Mouse (Mus musculus) E14TG2a.4 (cell line): ENCODE measurements at regions not wholly inside any gene's neighbourhood (a gene's known extent, or its start where the extent isn't known, plus 50 kb on each side); places are given as distances from the start of the nearest gene placed in this dataset.
"Not testable (repeated sequence)": the region's sequence is repeated elsewhere in the genome, so short reads cannot be mapped to it uniquely, and the experiment has no call there.

Source experiments
- H3K27me3 ChIP-seq: 2 replicates; pipeline ENCODE4 v1.6.1; 2014; ENCODE audit warnings: low read length, control low read depth; ENCODE audit not compliant: insufficient read depth
- H3K36me3 ChIP-seq: 2 replicates; pipeline ENCODE4 v1.6.1; 2014; ENCODE audit warnings: low read length, control low read depth; ENCODE audit not compliant: insufficient read depth
- H3K4me1 ChIP-seq: replicated peaks from 2 replicates; pipeline ENCODE4 v1.6.1; 2014; ENCODE audit warnings: low read depth, low read length, control low read depth
- H3K4me3 ChIP-seq: replicated peaks from 2 replicates; pipeline ENCODE4 v1.5.1; 2014; ENCODE audit warnings: mild to moderate bottlenecking, low read length
- H3K9me3 ChIP-seq: 2 replicates; pipeline ENCODE4 v1.6.1; 2014; ENCODE audit warnings: low read length, control low read depth
- CTCF ChIP-seq: conservative IDR thresholded peaks from 2 replicates; pipeline ENCODE4 v1.5.1; 2014; ENCODE audit warnings: low read length
- NANOG ChIP-seq: IDR thresholded peaks from 2 replicates; pipeline ENCODE4 v1.6.1; 2014; ENCODE audit warnings: borderline replicate concordance, low read length, mixed read lengths
- POU5F1 ChIP-seq: IDR thresholded peaks from 2 replicates; pipeline ENCODE4 v1.6.1; 2014; ENCODE audit warnings: low read length, borderline replicate concordance

DNA sequence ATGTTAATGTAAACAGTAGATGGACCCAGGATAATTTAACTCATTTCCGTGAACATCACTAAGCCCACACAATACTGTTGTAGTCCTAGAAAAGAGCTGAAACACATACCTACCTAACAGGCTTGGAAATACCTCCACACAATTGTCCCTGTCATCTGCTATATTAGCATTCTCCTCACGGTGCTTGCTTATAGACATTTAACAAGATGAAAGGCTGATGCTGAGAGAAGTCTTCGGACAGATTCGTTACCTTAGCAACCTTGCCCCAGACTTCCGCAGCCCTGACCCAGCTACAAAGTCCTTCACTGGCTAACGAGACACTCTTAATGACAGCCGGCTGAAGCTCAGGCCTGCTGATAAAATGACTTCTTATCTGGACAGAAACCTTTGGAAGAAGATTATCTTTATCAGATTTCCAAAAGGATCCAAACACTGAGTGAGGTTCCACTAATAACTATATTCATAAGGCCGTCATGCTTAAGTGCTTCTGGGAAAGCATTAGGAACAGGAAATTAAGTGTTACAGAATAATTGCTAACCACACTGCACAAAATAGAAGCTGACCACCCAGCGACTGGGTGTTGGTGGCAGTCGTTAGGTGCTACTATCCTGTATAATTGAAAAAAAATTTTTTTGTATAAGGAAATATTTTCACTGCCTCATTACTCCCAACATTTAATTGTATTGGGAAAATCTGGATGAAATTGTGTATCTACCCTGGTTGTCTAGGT is 267.0 kb upstream of the Tmpo start:
- H3K9me3 ChIP-seq: no peaks in the 10 kb centered on the region
- no peak for TF ChIP-seq CTCF
- no peak for TF ChIP-seq NANOG
- no peak for TF ChIP-seq POU5F1

DNA sequence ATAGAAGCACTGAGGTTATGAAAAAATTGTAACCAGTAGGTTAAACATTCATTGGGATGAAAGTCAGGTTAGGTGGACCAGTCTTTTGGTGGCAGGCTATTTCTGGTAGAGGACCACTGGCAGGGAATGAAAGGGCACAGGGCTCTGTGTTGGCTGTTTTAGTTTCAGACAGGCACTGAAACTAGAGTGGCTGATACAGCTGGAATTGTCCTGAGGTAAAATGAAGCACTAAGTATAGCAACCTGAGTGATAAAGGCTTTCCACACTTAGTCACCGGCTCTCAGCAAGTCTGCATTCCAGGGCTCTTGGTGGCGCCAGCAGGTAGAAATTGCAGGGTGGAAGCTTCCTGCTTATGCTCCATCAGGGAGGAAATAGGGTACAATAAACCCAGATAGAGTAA is 262.2 kb upstream of the Tmpo start:
- H3K9me3 ChIP-seq: no peaks in the 10 kb centered on the region
- H3K36me3 ChIP-seq: no peaks in the 10 kb centered on the region
- no peaks in the 10 kb centered on the region for H3K27me3 ChIP-seq
- no peak overlapping the region for H3K4me3 ChIP-seq
- TF ChIP-seq CTCF (no peak), NANOG (no peak), POU5F1 (no peak)
- H3K4me1 ChIP-seq: no peaks in the 10 kb centered on the region

More for the DNA sequence above, 267.0 kb upstream of the Tmpo start:
- H3K27me3 ChIP-seq: no peaks in the 10 kb centered on the region
- no peaks in the 10 kb centered on the region for H3K36me3 ChIP-seq
- H3K4me1 ChIP-seq: no peaks in the 10 kb centered on the region
- H3K4me3 ChIP-seq: no peak overlapping the region

GRCm38 (mm10) chr10:91440051-91440450 is 258.9 kb upstream of the Tmpo start:
- Histone ChIP-seq H3K36me3 (no peaks in the 10 kb centered on the region), H3K4me3 (no peak overlapping the region), H3K27me3 (no peaks in the 10 kb centered on the region), H3K4me1 (no peaks in the 10 kb centered on the region), H3K9me3 (no peaks in the 10 kb centered on the region)
- no peak for TF ChIP-seq NANOG
- no peak for TF ChIP-seq CTCF
- TF ChIP-seq POU5F1: no peak

GRCm38 (mm10) chr10:91437917-91438316 is 256.8 kb upstream of the Tmpo start:
- TF ChIP-seq POU5F1 (no peak), NANOG (no peak)
- Histone ChIP-seq H3K27me3 (no peaks in the 10 kb centered on the region), H3K4me1 (no peaks in the 10 kb centered on the region), H3K9me3 (no peaks in the 10 kb centered on the region), H3K4me3 (no peak overlapping the region), H3K36me3 (no peaks in the 10 kb centered on the region)

- Histone ChIP-seq H3K36me3 (no peaks in the 10 kb centered on the region), H3K9me3 (no peaks in the 10 kb centered on the region), H3K27me3 (no peaks in the 10 kb centered on the region), H3K4me3 (no peak overlapping the region), H3K4me1 (no peaks in the 10 kb centered on the region)
- TF ChIP-seq CTCF (no peak), NANOG (no peak), POU5F1 (no peak)
These were observed 255.0 kb upstream of the Tmpo start for GRCm38 (mm10) chr10:91436091-91436569.

- Histone ChIP-seq H3K36me3 (no peaks in the 10 kb centered on the region), H3K4me1 (peaks cover 40% of the 10 kb centered on the region), H3K27me3 (peaks cover 9% of the 10 kb centered on the region; the same call in 1 of the 2 replicates), H3K9me3 (0 out of 2 replicates have a peak, but pooled peaks cover 3% of the 10 kb centered on the region), H3K4me3 (no peak overlapping the region)
- no peak for TF ChIP-seq CTCF
- no peak for TF ChIP-seq NANOG
- no peak for TF ChIP-seq POU5F1
These were observed 249.2 kb upstream of the Tmpo start for GRCm38 (mm10) chr10:91430281-91430680.

- Histone ChIP-seq H3K4me1 (peaks cover 49% of the 10 kb centered on the region), H3K9me3 (0 out of 2 replicates have a peak, but pooled peaks cover 3% of the 10 kb centered on the region), H3K27me3 (peaks cover 9% of the 10 kb centered on the region; the same call in 1 of the 2 replicates), H3K36me3 (no peaks in the 10 kb centered on the region), H3K4me3 (no peak overlapping the region)
- TF ChIP-seq POU5F1: no peak
- no peak for TF ChIP-seq NANOG
- TF ChIP-seq CTCF: no peak
These were observed 245.5 kb upstream of the Tmpo start for GRCm38 (mm10) chr10:91426584-91426983.

DNA sequence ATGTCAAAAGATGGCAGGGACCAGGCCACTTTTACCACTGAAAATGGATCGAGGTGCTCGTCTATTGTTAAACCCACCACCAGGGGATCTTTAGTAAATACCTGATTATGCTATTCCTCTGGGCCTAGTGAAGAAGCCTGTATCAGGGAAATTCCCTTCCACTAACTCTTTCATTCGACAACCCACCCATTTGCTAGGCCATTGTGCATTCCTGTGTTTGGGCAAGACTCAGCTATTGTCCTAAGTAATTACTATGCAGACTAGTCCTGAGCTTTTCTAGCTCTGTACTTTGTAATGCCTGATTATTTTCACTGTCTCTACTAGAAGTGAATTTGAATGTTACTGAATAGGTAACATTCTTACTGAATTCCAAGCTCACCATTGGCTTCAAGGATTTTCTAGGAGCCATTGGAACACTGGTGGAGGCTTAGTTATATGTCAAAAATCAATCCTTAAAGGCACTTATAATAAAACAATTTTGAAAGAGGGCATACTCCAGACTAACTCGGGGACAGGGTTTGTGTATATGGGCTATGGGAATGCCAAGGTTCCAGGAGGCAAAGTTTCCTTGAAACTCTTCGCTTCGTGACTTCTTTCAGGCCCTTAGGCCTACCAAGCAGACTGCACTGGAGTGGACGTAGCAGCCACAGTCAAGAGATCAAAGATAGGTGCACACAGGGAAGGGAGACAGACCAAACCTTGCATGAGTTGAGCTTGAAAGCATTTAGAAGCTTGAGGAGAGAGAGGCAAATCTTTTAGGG is 244.7 kb upstream of the Tmpo start:
- H3K9me3 ChIP-seq, H3K4me3 ChIP-seq, H3K36me3 ChIP-seq, H3K27me3 ChIP-seq: not testable (repeated sequence)
- TF ChIP-seq CTCF (peak; percentile 23; the same call in 1 of the 2 replicates), NANOG (peak; percentile 87)
- H3K4me1 ChIP-seq: peaks cover 49% of the 10 kb centered on the region
